Mouse (Mus musculus) CH12.LX (cell line): ENCODE results near the gene Defb35. TPM values are rescaled to one million over a fixed set of nuclear protein-coding genes. Genes with fewer than 3 reads are reported as not detected.

Experiments used
- DNase-seq: peaks from one replicate; pipeline ENCODE4 v3.0.0-alpha.2; 2013; ENCODE audit errors: extremely low read depth
- H3K27ac ChIP-seq: 2 replicates; pipeline ENCODE4 v1.5.1; 2012; ENCODE audit warnings: low read depth, mild to moderate bottlenecking, control low read depth, moderate library complexity; ENCODE audit not compliant: insufficient read depth
- H3K27me3 ChIP-seq: replicated peaks from 2 replicates; pipeline ENCODE3; 2012; ENCODE audit warnings: inconsistent platforms
- H3K36me3 ChIP-seq, 2 experiments: replicated peaks in 1 of 2; 2 replicates each; pipeline versions ENCODE3 to v1.6.1; 2012; ENCODE audit warnings: inconsistent platforms in 1 of 2, low read length in 1 of 2, mild to moderate bottlenecking in 1 of 2, mixed read lengths in 1 of 2, moderate library complexity in 1 of 2; ENCODE audit not compliant: control insufficient read depth in 1 of 2, insufficient read depth in 1 of 2
- H3K4me1 ChIP-seq, 2 experiments: 2 replicates each; pipeline ENCODE4 v1.6.1; 2012; ENCODE audit warnings: inconsistent platforms in 1 of 2, moderate library complexity in 1 of 2; ENCODE audit not compliant: insufficient read depth in 2 of 2, control insufficient read depth in 1 of 2
- H3K4me2 ChIP-seq: 2 replicates; pipeline ENCODE4 v1.6.1; 2012; ENCODE audit warnings: low read depth, mild to moderate bottlenecking, control low read depth; ENCODE audit not compliant: poor library complexity, insufficient read depth, severe bottlenecking
- H3K4me3 ChIP-seq, 3 experiments: fragments of 150-350 bp in 1 of 3; sonication (generic) in 1 of 3; replicated peaks in 1 of 3; 2 replicates each; pipeline versions ENCODE3 to v1.5.1; 2011 to 2012; ENCODE audit warnings: low read depth in 2 of 3, low read length in 2 of 3, mild to moderate bottlenecking in 2 of 3, moderate library complexity in 2 of 3, control low read depth in 1 of 3, improper control_type of control experiment in 1 of 3, inconsistent platforms in 1 of 3, mixed read lengths in 1 of 3; ENCODE audit not compliant: poor library complexity in 1 of 3
- H3K79me2 ChIP-seq: replicated peaks from 2 replicates; pipeline ENCODE4 v1.6.1; 2012; ENCODE audit warnings: mild to moderate bottlenecking, moderate library complexity; ENCODE audit not compliant: control insufficient read depth, poor library complexity, insufficient read depth, severe bottlenecking; ENCODE audit errors: extremely low read depth
- H3K9ac ChIP-seq: 2 replicates; pipeline ENCODE4 v1.6.1; 2012; ENCODE audit warnings: low read depth, mild to moderate bottlenecking, control low read depth, moderate library complexity; ENCODE audit not compliant: insufficient read depth
- H3K9me3 ChIP-seq: replicated peaks from 2 replicates; pipeline ENCODE3; 2012; ENCODE audit warnings: low read length, inconsistent platforms, mixed read lengths
- BHLHE40 ChIP-seq: IDR thresholded peaks from 2 replicates; pipeline ENCODE4 v1.6.1; 2011; ENCODE audit warnings: mild to moderate bottlenecking, low read depth, low read length, improper control_type of control experiment
- CHD1 ChIP-seq: IDR thresholded peaks from 2 replicates; pipeline ENCODE4 v1.6.1; 2012; ENCODE audit warnings: low read depth, low read length, improper control_type of control experiment, inconsistent platforms
- CTCF ChIP-seq, 2 experiments: IDR thresholded peaks in 1 of 2; conservative IDR thresholded peaks in 1 of 2; 2 replicates each; pipeline ENCODE4 v1.5.1; 2011 to 2012; ENCODE audit warnings: low read depth in 2 of 2, low read length in 2 of 2, improper control_type of control experiment in 1 of 2, inconsistent platforms in 1 of 2, mild to moderate bottlenecking in 1 of 2, moderate library complexity in 1 of 2
- EP300 ChIP-seq: IDR thresholded peaks from 2 replicates; pipeline ENCODE4 v1.6.1; 2011; ENCODE audit warnings: low read length, improper control_type of control experiment
- HCFC1 ChIP-seq: IDR thresholded peaks from 2 replicates; pipeline ENCODE4 v1.6.1; 2012; ENCODE audit warnings: low read depth, mild to moderate bottlenecking, inconsistent platforms, low read length, improper control_type of control experiment
- JUN ChIP-seq: IDR thresholded peaks from 2 replicates; pipeline ENCODE4 v1.6.1; 2011; ENCODE audit warnings: low read depth, mild to moderate bottlenecking, low read length, improper control_type of control experiment, moderate library complexity; ENCODE audit not compliant: insufficient read depth
- MAFK ChIP-seq: IDR thresholded peaks from 2 replicates; pipeline ENCODE4 v1.6.1; 2011; ENCODE audit warnings: low read length, improper control_type of control experiment; ENCODE audit not compliant: insufficient replicate concordance
- MYC ChIP-seq: IDR thresholded peaks from 2 replicates; pipeline ENCODE4 v1.6.1; 2011; ENCODE audit warnings: low read depth, mild to moderate bottlenecking, improper control_type of control experiment, low read length
- NRF1 ChIP-seq: IDR thresholded peaks from 2 replicates; pipeline ENCODE4 v1.6.1; 2014; ENCODE audit warnings: low read depth, mild to moderate bottlenecking, inconsistent platforms, low read length, improper control_type of control experiment, moderate library complexity
- PAX5 ChIP-seq: IDR thresholded peaks from 2 replicates; pipeline ENCODE4 v1.6.1; 2012; ENCODE audit warnings: low read length, inconsistent platforms, mixed read lengths
- POLR2A ChIP-seq: IDR thresholded peaks from 2 replicates; pipeline ENCODE4 v1.6.1; 2011; ENCODE audit warnings: low read depth, mild to moderate bottlenecking, improper control_type of control experiment, low read length
- RAD21 ChIP-seq: IDR thresholded peaks from 2 replicates; pipeline ENCODE4 v1.6.1; 2011; ENCODE audit warnings: low read depth, mild to moderate bottlenecking, low read length, improper control_type of control experiment, moderate library complexity
- SIN3A ChIP-seq: IDR thresholded peaks from 2 replicates; pipeline ENCODE4 v1.6.1; 2012; ENCODE audit warnings: low read length, improper control_type of control experiment, inconsistent platforms
- SMC3 ChIP-seq: IDR thresholded peaks from 2 replicates; pipeline ENCODE4 v1.6.1; 2011; ENCODE audit warnings: low read depth, low read length, improper control_type of control experiment
- USF1 ChIP-seq: IDR thresholded peaks from 2 replicates; pipeline ENCODE4 v1.6.1; 2014; ENCODE audit warnings: low read depth, mild to moderate bottlenecking, inconsistent platforms, low read length, improper control_type of control experiment
- ZC3H11A ChIP-seq: IDR thresholded peaks from 2 replicates; pipeline ENCODE4 v1.6.1; 2012; ENCODE audit warnings: low read depth, mild to moderate bottlenecking, inconsistent platforms, low read length, improper control_type of control experiment
- dilution Hi-C: fragments of 300-500 bp; cut with MboI; formaldehyde crosslinking; loops from 2 replicates; pipeline ENCODE4 v1.14.3; 2020; ENCODE audit warnings: low sequenced_read_pairs; ENCODE audit not compliant: extremely low pct_unique_long_range_greater_than_20kb, extremely low pct_ligation_motif_present
- in situ Hi-C: fragments of 300-500 bp; cut with MboI; formaldehyde crosslinking; loops from 3 replicates; pipeline ENCODE4 v1.14.3; 2019; ENCODE audit warnings: low sequenced_read_pairs, low pct_ligation_motif_present, low pct_unique_long_range_greater_than_20kb, mixed read lengths
- polyA plus RNA-seq: library from polyadenylated mRNA; unstranded; fragments of >175 nt; gene quantifications from 2 replicates; pipeline ENCODE4 v1.2.1, GENCODE M21; 2012; ENCODE audit warnings: low read depth; ENCODE audit not compliant: insufficient read length
- total RNA-seq, 2 experiments: library from RNA; depleted of rRNA; stranded (reverse); fragments of 300-350 nt in 1 of 2; fragments of >200 nt in 1 of 2; gene quantifications; 2 replicates each; pipeline ENCODE4 v1.2.3; 2012 to 2014

The Defb35 gene
- total and polyA plus RNA-seq, 3 experiments: not detected

- no peak overlapping the region for H3K4me2 ChIP-seq
- in situ Hi-C loops (no loop called here), dilution Hi-C loops (no loop called here)
Observed at GRCm38 (mm10) chr8:21947311-21948017, 9.3 kb downstream of the Defb35 start.

GRCm38 (mm10) chr8:21955321-21955720, 17.2 kb downstream of the Defb35 start:
- DNase-seq: peak; percentile 54

More at GRCm38 (mm10) chr8:21947311-21948017, 9.3 kb downstream of the Defb35 start:
- H3K9ac ChIP-seq: no peak overlapping the region
- peaks cover 60% of the 10 kb centered on the region for H3K27me3 ChIP-seq
- TF ChIP-seq HCFC1 (no peak), SMC3 (no peak), POLR2A (no peak), PAX5 (no peak), NRF1 (no peak), EP300 (no peak), CHD1 (no peak), MYC (no peak), JUN (no peak), USF1 (no peak), MAFK (no peak), BHLHE40 (no peak), SIN3A (no peak)
- H3K4me1 ChIP-seq: no peaks in the 10 kb centered on the region
- no peak overlapping the region for H3K4me3 ChIP-seq
- no peaks in the 10 kb centered on the region for H3K9me3 ChIP-seq
- no peaks in the 10 kb centered on the region for H3K36me3 ChIP-seq
- H3K79me2 ChIP-seq: no peaks in the 10 kb centered on the region
- H3K27ac ChIP-seq: no peak overlapping the region
- DNase-seq: no peak

More at GRCm38 (mm10) chr8:21955321-21955720, 17.2 kb downstream of the Defb35 start:
- Histone ChIP-seq H3K27ac (no peak overlapping the region), H3K4me2 (no peak overlapping the region), H3K4me1 (no peaks in the 10 kb centered on the region), H3K4me3 (no peak overlapping the region), H3K27me3 (peaks cover 39% of the 10 kb centered on the region), H3K9me3 (no peaks in the 10 kb centered on the region), H3K79me2 (no peaks in the 10 kb centered on the region), H3K9ac (no peak overlapping the region), H3K36me3 (no peaks in the 10 kb centered on the region)
- TF ChIP-seq CTCF (conservative IDR thresholded peaks at IDR 0.05 in 1 of 2, IDR thresholded peaks at IDR 0.05 in 1 of 2; ENCODE audit: low read depth in 2 of 2, low read length in 2 of 2) (peak; percentile 80 to 92), RAD21 (peak; percentile 84), SMC3 (peak; percentile 78), ZC3H11A (no peak)
- in situ Hi-C loops (loop anchor here (25.0 kb wide), 1 partner anchor 193 kb away; no protein-coding TSS in a partner anchor), dilution Hi-C loops (no loop called here)
